Mouse (Mus musculus) heart, postnatal 36 days (tissue): ENCODE results near the gene Rbm8a. TPM values are rescaled to one million over a fixed set of nuclear protein-coding genes. Genes with fewer than 3 reads are reported as not detected.
"Not testable (repeated sequence)": the region's sequence is repeated elsewhere in the genome, so short reads cannot be mapped to it uniquely, and the experiment has no call there.

Source experiments
- DNase-seq, 2 experiments: peaks; one replicate each; pipeline ENCODE4 v3.0.0; 2021 to 2022
- intact Hi-C: fragments of 180-260 bp; cut with DNase I; formaldehyde crosslinking; loops from one replicate; pipeline ENCODE4 v1.15.1; 2025
- total RNA-seq, 2 experiments: library from RNA; stranded (reverse); gene quantifications; 2 replicates each; pipeline ENCODE4 v1.2.3; 2021

Rbm8a gene
- total RNA-seq, 2 experiments from 2014 or later: 30.9 to 40.9 TPM

- intact Hi-C loops: loop anchor here (5.0 kb wide), 1 partner anchor 41 kb away; the partner anchor contains the start of gene Nudt17
- not testable (repeated sequence) for DNase-seq
Observed at GRCm38 (mm10) chr3:96665732-96666363, 36.1 kb downstream of the Rbm8a start.

GRCm38 (mm10) chr3:96666916-96667315 lies 37.2 kb downstream of the Rbm8a start:
- intact Hi-C loops: loop anchor here (5.0 kb wide), 1 partner anchor 40 kb away; the partner anchor contains the start of gene Nudt17
- no peak for DNase-seq

- intact Hi-C loops: loop anchor here (5.0 kb wide), 1 partner anchor 40 kb away; the partner anchor contains the start of gene Nudt17
- no peak for DNase-seq
Observed at GRCm38 (mm10) chr3:96667316-96667715, 37.6 kb downstream of the Rbm8a start.

GRCm38 (mm10) chr3:96668424-96669067 lies 38.8 kb downstream of the Rbm8a start:
- no peak for DNase-seq
- intact Hi-C loops: loop anchor here (5.0 kb wide), 1 partner anchor 39 kb away; the partner anchor contains the start of gene Nudt17

- peak; percentile 71 to 75 for DNase-seq
- intact Hi-C loops: loop anchor here (2.0 to 5.0 kb wide), 2 partner anchors 25 to 37 kb away; partner anchors contain the start of gene Nudt17
Observed at GRCm38 (mm10) chr3:96669727-96670468, 40.2 kb downstream of the Rbm8a start, which contains the start of gene Ankrd35. Gene Ankrd35 (plus strand): TSS chr3:96670131.

GRCm38 (mm10) chr3:96671519-96671918 lies 41.8 kb downstream of the Rbm8a start:
- intact Hi-C loops: loop anchor here (2.0 kb wide), 1 partner anchor 23 kb away; no protein-coding TSS in a partner anchor

GRCm38 (mm10) chr3:96673514-96673913 lies 43.8 kb downstream of the Rbm8a start:
- no peak for DNase-seq
- intact Hi-C loops: no loop called here

More at GRCm38 (mm10) chr3:96671519-96671918, 41.8 kb downstream of the Rbm8a start:
- no peak for DNase-seq

GRCm38 (mm10) chr3:96674442-96674841 lies 44.7 kb downstream of the Rbm8a start:
- DNase-seq: no peak
- intact Hi-C loops: no loop called here

GRCm38 (mm10) chr3:96675171-96675570 lies 45.4 kb downstream of the Rbm8a start:
- intact Hi-C loops: no loop called here
- no peak for DNase-seq

- DNase-seq: no peak
- intact Hi-C loops: no loop called here
Observed at GRCm38 (mm10) chr3:96675690-96676089, 46.0 kb downstream of the Rbm8a start.

- intact Hi-C loops: no loop called here
- no peak for DNase-seq
Observed at GRCm38 (mm10) chr3:96678456-96678855, 48.7 kb downstream of the Rbm8a start.

- intact Hi-C loops: no loop called here
- no peak for DNase-seq
Observed at GRCm38 (mm10) chr3:96679159-96679674, 49.5 kb downstream of the Rbm8a start.

- intact Hi-C loops: no loop called here
- no peak for DNase-seq
Observed at GRCm38 (mm10) chr3:96680269-96680956, 50.7 kb downstream of the Rbm8a start.

Other genes with a start within 250 kb of the Rbm8a start
- not detected for gene BC107364, start 177.6 kb upstream of the Rbm8a start, total RNA-seq
- 100 to 1,000 TPM; 261 to 293 TPM for gene Hfe2, start 104.8 kb upstream of the Rbm8a start, total RNA-seq
- 1,000 to 10,000 TPM in 1 of 2 experiments, 100 to 1,000 TPM in 1; 646 to 1,158 TPM for gene Txnip, start 72.0 kb upstream of the Rbm8a start, total RNA-seq
- gene Gm16253, start 52.9 kb upstream of the Rbm8a start, total RNA-seq: 1 to 10 TPM in 1 of 2 experiments, under 1 TPM in 1; 0.89 to 2.8 TPM
- 10 to 100 TPM; 30.3 to 33.0 TPM for gene Polr3gl, start 35.8 kb upstream of the Rbm8a start, total RNA-seq
- gene Ankrd34a, start 33.3 kb upstream of the Rbm8a start, total RNA-seq: 1 to 10 TPM; 1.3 to 2.2 TPM
- 10 to 100 TPM; 27.6 to 32.1 TPM for gene Lix1l, start 28.8 kb upstream of the Rbm8a start, total RNA-seq
- 10 to 100 TPM; 33.5 to 36.8 TPM for gene Pex11b, start 5.4 kb downstream of the Rbm8a start, total RNA-seq
- gene Gm42957, start 5.5 kb downstream of the Rbm8a start, total RNA-seq: not detected
- under 1 TPM; 0.61 to 0.62 TPM for gene Itga10, start 15.7 kb downstream of the Rbm8a start, total RNA-seq
- 1 to 10 TPM in 1 of 2 experiments, under 1 TPM in 1; 0.78 to 1.7 TPM for gene Ankrd35, start 40.2 kb downstream of the Rbm8a start, total RNA-seq
- gene Pias3, start 66.5 kb downstream of the Rbm8a start, total RNA-seq: 10 to 100 TPM; 16.5 to 17.1 TPM
- 1 to 10 TPM; 3.0 to 3.4 TPM for gene Nudt17, start 78.6 kb downstream of the Rbm8a start, total RNA-seq
- gene Polr3c, start 97.7 kb downstream of the Rbm8a start, total RNA-seq: 10 to 100 TPM; 24.4 to 26.4 TPM
- gene Rnf115, start 97.7 kb downstream of the Rbm8a start, total RNA-seq: 10 to 100 TPM; 19.8 to 27.3 TPM
- not detected for gene Pdzk1, start 199.4 kb downstream of the Rbm8a start, total RNA-seq
- gene Cd160, start 199.4 kb downstream of the Rbm8a start, total RNA-seq: not detected